Mouse (Mus musculus) Patski (cell line): ENCODE data around the gene Tpd52l2. TPM values are rescaled to one million over a fixed set of nuclear protein-coding genes. Genes with fewer than 3 reads are reported as not detected.
A peak's percentile ranks its signal among the peaks of the same experiment; 100 is the strongest.
"Not testable (repeated sequence)": the region's sequence is repeated elsewhere in the genome, so short reads cannot be mapped to it uniquely, and the experiment has no call there.

Experiments
- ATAC-seq: fragments of 100-300 bp; one replicate; pipeline ENCODE4 v1.8.0; 2021
- CTCF ChIA-PET: fragments of 350-600 bp; sonication (Branson Sonifier 250); formaldehyde crosslinking; loops from one replicate; lab custom pipeline; 2022; ENCODE audit warnings: inconsistent platforms; lab: Charles Lee
- POLR2A ChIA-PET: fragments of 350-600 bp; sonication (Branson Sonifier 250); formaldehyde crosslinking; loops from one replicate; lab custom pipeline; 2022; ENCODE audit warnings: antibody characterized with exemption, inconsistent platforms; lab: Charles Lee
- DNase-seq: peaks from one replicate; pipeline ENCODE4 v3.0.0-alpha.2; 2011; ENCODE audit warnings: low read depth, low spot score
- H3K27me3 ChIP-seq: fragments of 371-371 bp; one replicate; pipeline ENCODE4 v1.5.1; 2021
- CTCF ChIP-seq: fragments of 100-300 bp; IDR thresholded peaks from one replicate; pipeline ENCODE4 v1.5.1; 2021
- in situ Hi-C: fragments of 300-500 bp; cut with MboI; formaldehyde crosslinking; loops from 3 replicates; pipeline ENCODE4 v1.11.1; 2018; ENCODE audit warnings: low pct_unique_long_range_greater_than_20kb, mixed read lengths
- polyA plus RNA-seq: library from polyadenylated mRNA; unstranded; gene quantifications from one replicate; pipeline ENCODE4 v1.2.3, GENCODE M21; 2021

Gene Tpd52l2
- polyA plus RNA-seq, 1 experiment from 2014 or later, result 179 TPM

DNA sequence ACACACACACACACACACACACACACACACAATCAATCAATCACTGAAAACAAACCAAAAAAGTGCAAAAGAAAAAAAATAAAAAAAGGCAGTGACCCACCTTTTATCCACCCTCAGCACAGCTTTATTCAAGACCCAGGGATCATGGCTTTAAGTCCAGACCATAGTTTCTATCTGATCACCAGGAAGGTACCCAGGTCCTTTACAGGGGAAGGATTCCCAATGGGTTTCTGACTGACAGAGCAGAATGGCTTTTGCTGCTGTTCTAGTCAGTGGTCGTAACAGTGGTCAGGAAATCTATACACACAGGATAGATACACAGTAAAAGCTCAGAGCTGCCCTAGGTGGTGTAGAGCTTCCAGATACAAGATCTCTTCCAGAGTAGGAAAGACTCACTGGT lies 11.2 kb upstream of the Tpd52l2 start:
- in situ Hi-C loops, result loop anchor here (5.0 kb wide), 1 partner anchor 83 kb away; no protein-coding TSS in a partner anchor

GRCm38 (mm10) chr2:181487338-181488277 lies 9.3 kb upstream of the Tpd52l2 start:
- ATAC-seq (no peak), DNase-seq (no peak)
- no peak for TF ChIP-seq CTCF
- ChIA-PET CTCF (interaction anchor here (0.9 to 1.4 kb wide), 3 partner anchors 9 to 76 kb away, joined by 3 to 5 read pairs (median 3); partner anchors contain the start of gene Tpd52l2), POLR2A (interaction anchor here (0.7 kb wide), 1 partner anchor 9 kb away, joined by 3 read pairs; no protein-coding TSS in a partner anchor)
- in situ Hi-C loops, result loop anchor here (5.0 kb wide), 1 partner anchor 85 kb away; no protein-coding TSS in a partner anchor
- no peaks in the 10 kb centered on the region for H3K27me3 ChIP-seq

More for the DNA sequence above, 11.2 kb upstream of the Tpd52l2 start:
- TF ChIP-seq CTCF, result no peak
- DNase-seq (no peak), ATAC-seq (no peak)
- ChIA-PET POLR2A (no interaction called here), CTCF (interaction anchor here (1.2 to 2.0 kb wide), 4 partner anchors 9 to 33 kb away, joined by 3 to 7 read pairs (median 6); partner anchors contain the start of gene Tpd52l2)
- H3K27me3 ChIP-seq, result peaks cover 5% of the 10 kb centered on the region

DNA sequence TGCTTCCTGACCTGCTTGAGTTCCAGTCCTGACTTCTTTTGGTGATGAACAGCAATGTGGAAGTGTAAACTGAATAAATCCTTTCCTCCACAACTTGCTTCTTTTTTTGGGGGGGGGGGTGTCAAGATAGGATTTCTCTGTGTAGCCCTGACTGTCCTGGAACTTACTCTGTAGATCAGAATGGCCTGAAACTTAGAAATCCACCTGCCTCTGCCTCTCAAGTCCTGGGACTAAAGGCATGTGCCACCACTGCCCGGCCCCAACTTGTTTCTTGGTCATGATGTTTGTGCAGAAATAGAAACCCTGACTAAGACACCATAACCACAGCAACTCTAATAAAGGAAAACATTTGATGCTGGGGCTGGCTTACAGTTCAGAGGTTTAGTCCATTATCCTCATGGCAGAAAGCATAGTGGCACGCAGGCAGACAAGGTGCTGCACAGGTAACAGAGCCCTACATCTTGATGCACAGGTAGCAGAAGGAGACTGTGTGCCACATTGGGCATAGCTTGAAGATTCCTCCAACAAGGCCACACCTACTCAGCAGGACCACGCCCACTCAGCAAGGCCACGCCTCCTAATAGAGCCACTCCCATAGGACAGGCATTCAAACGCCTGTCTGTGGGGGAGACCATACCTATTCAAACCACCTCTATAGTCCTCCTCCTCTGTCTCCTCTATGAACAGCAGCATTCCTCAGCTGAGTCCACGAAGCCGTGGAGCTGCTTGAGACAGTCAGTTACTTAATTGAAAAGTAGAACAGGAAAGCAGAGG lies 5.3 kb upstream of the Tpd52l2 start:
- ATAC-seq (no peak), DNase-seq (no peak)
- in situ Hi-C loops, result no loop called here
- ChIA-PET CTCF (interaction anchor here (1.1 to 3.0 kb wide), 3 partner anchors 11 to 80 kb away, joined by 3 to 11 read pairs (median 3); no protein-coding TSS in a partner anchor), POLR2A (no interaction called here)
- TF ChIP-seq CTCF, result no peak
- no peaks in the 10 kb centered on the region for H3K27me3 ChIP-seq

DNA sequence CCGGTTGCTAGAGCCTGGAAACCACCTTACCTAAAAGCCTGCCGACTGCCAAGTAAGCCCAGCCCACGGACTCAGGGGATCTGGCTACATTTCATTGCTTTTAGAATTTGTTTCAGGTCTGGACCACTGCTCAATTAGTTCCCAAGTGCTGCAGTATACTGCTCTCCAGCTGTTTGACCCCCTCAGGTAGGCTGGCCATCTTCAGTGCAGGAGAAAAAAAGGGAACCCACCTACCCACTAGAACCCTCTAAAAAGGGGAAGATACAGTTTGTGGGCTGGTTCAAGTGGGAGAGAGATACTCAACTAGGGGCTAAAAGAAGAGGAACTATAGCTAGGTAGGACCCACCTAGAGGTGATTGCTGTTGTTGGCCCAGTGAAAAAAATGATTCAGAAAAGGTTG lies 4.7 kb upstream of the Tpd52l2 start:
- ATAC-seq, result no peak
- DNase-seq, result no peak
- in situ Hi-C loops, result no loop called here
- no peaks in the 10 kb centered on the region for H3K27me3 ChIP-seq
- TF ChIP-seq CTCF, result no peak
- POLR2A ChIA-PET, result interaction anchor here (0.6 to 1.0 kb wide), 2 partner anchors 10 to 80 kb away, joined by 3 read pairs; no protein-coding TSS in a partner anchor
- CTCF ChIA-PET, result interaction anchor here (1.1 to 3.0 kb wide), 4 partner anchors 26 to 187 kb away, joined by 3 to 11 read pairs (median 3); no protein-coding TSS in a partner anchor

- POLR2A ChIA-PET, result interaction anchor here (0.6 to 1.5 kb wide), 3 partner anchors 11 to 79 kb away, joined by 3 read pairs; no protein-coding TSS in a partner anchor
- CTCF ChIA-PET, result interaction anchor here (1.1 to 3.0 kb wide), 4 partner anchors 75 to 186 kb away, joined by 3 to 11 read pairs (median 3); no protein-coding TSS in a partner anchor
- TF ChIP-seq CTCF, result no peak
- ATAC-seq, result no peak
- in situ Hi-C loops, result no loop called here
- no peak for DNase-seq
- H3K27me3 ChIP-seq, result no peaks in the 10 kb centered on the region
These were observed 3.6 kb upstream of the Tpd52l2 start, which contains the start of gene Abhd16b for GRCm38 (mm10) chr2:181493156-181493927. Abhd16b (plus strand) TSS chr2:181493206.

GRCm38 (mm10) chr2:181494266-181494945 lies 2.5 kb upstream of the Tpd52l2 start:
- CTCF ChIA-PET, result interaction anchor here (1.8 to 3.6 kb wide), 4 partner anchors 9 to 83 kb away, joined by 3 to 44 read pairs (median 10); partner anchors contain the start of gene Dnajc5
- DNase-seq, result no peak
- H3K27me3 ChIP-seq, result no peaks in the 10 kb centered on the region
- no peak for ATAC-seq
- in situ Hi-C loops, result no loop called here
- POLR2A ChIA-PET, result interaction anchor here (0.8 to 1.5 kb wide), 2 partner anchors 11 to 31 kb away, joined by 3 read pairs; no protein-coding TSS in a partner anchor
- no peak for TF ChIP-seq CTCF

- DNase-seq, H3K27me3 ChIP-seq, ATAC-seq, in situ Hi-C loops: not testable (repeated sequence)
- ChIA-PET POLR2A (interaction anchor here (1.1 to 1.9 kb wide), 4 partner anchors 23 to 120 kb away, joined by 3 to 7 read pairs (median 4); partner anchors contain the start of gene Zbtb46), CTCF (interaction anchor here (1.0 to 3.6 kb wide), 16 partner anchors 8 to 309 kb away, joined by 3 to 44 read pairs (median 6); partner anchors contain the start of genes Dnajc5 and Ppdpf)
These were observed 1.1 kb upstream of the Tpd52l2 start for GRCm38 (mm10) chr2:181495845-181496244.

DNA sequence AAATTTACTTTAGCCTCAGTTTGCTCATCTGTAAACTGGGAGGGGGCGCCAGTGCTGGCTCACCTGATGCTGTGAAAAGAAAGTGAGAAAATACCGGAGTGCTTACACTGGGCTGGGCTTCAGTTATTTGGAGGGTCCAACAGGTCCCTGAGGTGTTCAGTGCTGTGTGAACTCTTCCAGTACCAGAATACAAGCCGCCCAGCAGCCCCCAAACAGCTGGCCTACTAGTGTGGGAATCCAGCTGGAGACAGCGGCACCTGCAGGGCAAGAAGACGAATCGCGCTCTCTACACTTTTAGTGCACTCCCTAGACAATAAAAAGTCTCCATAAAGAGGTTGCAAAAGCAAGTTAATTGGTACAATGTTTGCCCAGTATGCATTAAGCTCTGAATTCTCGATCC lies 661 bp upstream of the Tpd52l2 start:
- no peaks in the 10 kb centered on the region for H3K27me3 ChIP-seq
- in situ Hi-C loops, result no loop called here
- ATAC-seq, result peak; percentile 38
- peak; percentile 92 for TF ChIP-seq CTCF
- POLR2A ChIA-PET, result interaction anchor here (0.9 to 1.9 kb wide), 5 partner anchors 22 to 120 kb away, joined by 3 to 7 read pairs (median 3); partner anchors contain the start of gene Zbtb46
- CTCF ChIA-PET, result interaction anchor here (0.7 to 3.6 kb wide), 19 partner anchors 9 to 310 kb away, joined by 3 to 44 read pairs (median 5); partner anchors contain the start of genes Dnajc5 and Ppdpf
- DNase-seq, result no peak
